Mouse (Mus musculus): ENCODE results near the gene Fam53a.

Gene Fam53a

GRCm38 (mm10) chr5:33632526-33632925 lies 3.1 kb upstream of the Fam53a start:
- peak; percentile 55 for DNase-seq (ENCODE audit: low read depth, low spot score)

DNA sequence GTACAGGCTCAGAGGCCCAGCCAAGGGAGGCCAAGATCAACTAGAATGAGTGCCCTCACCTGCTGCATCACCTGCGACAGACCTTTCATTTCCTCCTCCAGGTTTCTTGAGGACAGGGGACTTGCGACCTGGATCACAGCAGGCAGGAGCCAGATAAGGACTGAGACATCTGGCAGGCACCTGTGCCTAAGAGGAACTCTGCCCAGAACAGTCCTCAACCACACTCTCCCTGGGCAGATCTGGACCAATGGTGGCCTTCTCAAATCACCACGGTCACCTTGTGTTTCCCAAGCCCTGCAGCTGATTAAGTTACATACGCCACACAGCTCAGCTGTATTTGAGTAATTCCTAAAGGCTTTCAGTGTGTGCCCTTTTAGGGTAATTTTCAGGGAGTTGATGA lies 1.2 kb upstream of the Fam53a start:
- DNase-seq (ENCODE audit: low read depth, low spot score) = no peak

- peak; percentile 48 for DNase-seq (ENCODE audit: low read depth, low spot score)
These were observed 626 bp upstream of the Fam53a start for GRCm38 (mm10) chr5:33630061-33630460.

- DNase-seq (ENCODE audit: low read depth, low spot score) = peak; percentile 49
These were observed 575 bp downstream of the Fam53a start for GRCm38 (mm10) chr5:33628820-33629300.

DNA sequence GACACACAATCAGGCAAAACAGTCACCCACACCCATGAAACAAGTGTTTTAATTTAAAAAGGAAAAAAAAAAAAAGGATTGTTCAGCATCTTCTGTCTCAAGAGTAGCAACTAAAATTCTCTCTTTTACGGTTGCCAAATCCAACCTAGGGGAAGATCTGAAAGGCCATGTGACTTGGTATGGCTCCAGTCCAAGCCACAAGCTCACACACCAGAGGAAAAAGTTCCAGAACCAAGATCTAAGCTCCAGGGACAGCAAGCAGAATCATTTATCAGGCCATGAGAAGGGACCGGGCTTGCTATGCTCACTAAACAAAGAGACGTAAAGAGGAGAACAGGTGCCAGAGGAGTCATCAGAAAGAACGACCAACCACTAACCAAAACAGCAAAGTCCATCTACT lies 1.5 kb downstream of the Fam53a start:
- peak; percentile 33 for DNase-seq (ENCODE audit: low read depth, low spot score)

- no peak for DNase-seq (ENCODE audit: low read depth, low spot score)
These were observed 5.7 kb downstream of the Fam53a start for GRCm38 (mm10) chr5:33623766-33624165.

GRCm38 (mm10) chr5:33622671-33623070 lies 6.8 kb downstream of the Fam53a start:
- peak; percentile 13 for DNase-seq (ENCODE audit: low read depth, low spot score)

DNA sequence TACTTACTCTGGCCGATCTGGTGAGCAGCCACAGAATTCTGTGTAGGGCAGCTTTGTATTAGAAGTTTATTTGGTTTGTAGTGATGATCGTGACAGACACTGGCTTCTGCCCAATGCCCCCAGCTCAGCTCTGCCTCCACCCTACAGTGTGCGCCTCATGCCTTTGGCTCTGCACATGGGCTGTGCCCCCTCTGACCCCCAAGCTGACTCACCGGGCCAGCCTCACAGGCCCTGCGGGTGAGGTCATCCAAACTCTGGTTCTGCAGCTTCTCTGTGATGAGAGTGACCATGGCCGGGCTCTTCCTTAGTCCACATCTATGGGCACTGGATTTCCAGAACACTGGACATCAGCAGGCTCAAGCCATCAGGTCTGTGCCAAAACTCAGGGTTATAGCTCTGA lies 15.0 kb downstream of the Fam53a start:
- no peak for DNase-seq (ENCODE audit: low read depth, low spot score)

- DNase-seq (ENCODE audit: low read depth, low spot score) = peak; percentile 26
These were observed 17.6 kb downstream of the Fam53a start for GRCm38 (mm10) chr5:33611795-33612194.

DNA sequence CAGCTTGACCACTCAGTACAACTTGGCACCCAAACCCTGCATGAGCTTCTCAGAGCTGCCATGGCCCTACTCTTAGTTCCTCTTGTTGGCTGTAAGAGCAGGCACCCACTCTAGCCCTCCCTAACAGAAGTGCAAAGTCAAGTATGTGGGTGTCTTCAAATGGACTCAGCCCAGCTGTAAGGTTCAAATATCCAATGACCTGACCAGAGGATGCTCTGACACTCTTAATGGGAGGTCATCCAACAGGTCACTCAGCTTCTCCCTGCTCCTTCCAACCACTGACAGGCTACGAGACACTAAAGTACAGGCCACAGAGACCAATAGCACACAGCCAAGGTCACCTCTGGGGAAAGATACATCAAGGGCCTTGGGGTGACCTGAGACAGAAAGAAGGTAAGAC lies 20.2 kb downstream of the Fam53a start:
- no peak for DNase-seq (ENCODE audit: low read depth, low spot score)

DNA sequence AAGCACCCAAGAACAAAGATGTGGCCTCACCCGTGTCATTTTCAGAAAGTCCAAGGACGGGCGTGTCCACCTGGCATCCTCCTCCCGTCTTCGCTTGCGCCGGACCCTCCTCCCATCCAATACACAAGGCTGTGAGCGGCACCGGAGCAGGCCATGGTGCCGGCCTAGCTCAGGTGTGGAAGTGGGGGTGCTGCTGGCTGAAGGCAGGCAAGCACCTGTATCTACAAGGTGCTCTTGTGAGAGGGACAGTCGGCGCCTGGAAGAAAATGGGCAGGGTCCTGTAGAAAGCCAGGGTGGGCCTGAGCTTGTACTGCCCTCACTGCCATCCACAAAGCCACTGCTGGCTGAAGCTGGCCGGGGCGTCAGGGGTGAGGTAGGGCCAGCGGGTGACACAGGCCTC lies 22.0 kb downstream of the Fam53a start:
- no peak for DNase-seq (ENCODE audit: low read depth, low spot score)

DNA sequence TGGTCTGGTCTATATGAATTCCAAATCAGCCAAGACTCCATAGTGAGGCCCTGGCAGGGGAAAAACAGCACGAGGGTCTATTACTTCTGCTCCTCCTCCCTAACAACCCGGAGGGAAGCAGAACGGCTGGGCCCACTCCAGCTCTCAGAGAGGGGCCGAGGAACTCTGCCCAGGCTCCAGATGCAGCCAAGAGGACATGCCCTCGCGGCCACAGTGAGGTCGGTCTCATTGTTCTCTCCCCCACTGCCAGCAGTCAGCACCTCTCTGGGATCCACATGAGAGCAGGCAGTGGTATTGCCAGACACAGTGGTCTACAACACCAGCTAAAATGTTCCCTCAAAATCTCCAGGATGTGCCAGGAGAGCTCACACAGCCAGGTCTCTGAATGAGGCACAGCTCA lies 22.8 kb downstream of the Fam53a start:
- DNase-seq (ENCODE audit: low read depth, low spot score) = no peak

DNA sequence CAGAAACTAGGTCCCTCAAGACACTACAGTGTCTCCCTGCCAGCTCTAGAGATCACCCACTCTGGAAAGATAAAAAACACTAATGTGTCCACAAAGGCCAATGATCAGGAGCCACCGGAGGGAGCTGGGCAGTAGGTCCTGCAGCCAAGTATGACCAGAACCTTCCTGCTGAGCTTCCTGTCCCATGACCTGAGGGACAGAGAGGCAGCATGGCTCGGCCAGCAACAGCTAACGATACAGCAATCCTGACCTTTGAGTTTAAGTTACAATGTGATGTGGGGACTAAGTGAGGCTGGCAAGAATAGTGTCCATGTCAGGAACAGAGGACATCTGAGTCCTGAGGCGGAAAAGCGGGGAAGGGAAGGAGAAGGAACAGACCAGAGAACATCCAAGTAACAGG lies 24.1 kb downstream of the Fam53a start:
- peak; percentile 34 for DNase-seq (ENCODE audit: low read depth, low spot score)

DNA sequence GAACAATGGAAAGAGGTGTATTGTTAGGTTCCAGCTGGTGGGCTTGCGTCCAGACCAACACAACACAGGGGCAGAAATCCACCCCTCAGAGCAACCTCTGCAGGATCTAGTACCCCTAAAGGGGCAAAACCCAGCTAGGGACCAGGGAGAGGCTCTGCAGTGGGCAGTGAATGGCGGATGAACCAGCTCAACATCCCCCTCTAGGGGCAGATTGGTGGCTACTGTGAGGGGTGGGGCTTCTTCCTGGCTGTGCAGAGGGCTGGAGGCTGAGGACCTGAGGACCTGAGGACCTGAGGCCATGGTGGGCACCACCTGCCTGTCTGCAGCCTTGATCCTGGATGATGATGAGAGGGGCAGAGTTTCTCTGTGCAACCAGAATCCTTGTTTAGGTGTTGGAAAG lies 35.8 kb downstream of the Fam53a start:
- no peak for DNase-seq (ENCODE audit: low read depth, low spot score)

GRCm38 (mm10) chr5:33589221-33589888 lies 40.1 kb downstream of the Fam53a start:
- DNase-seq (ENCODE audit: low read depth, low spot score) = peak; percentile 89

- no peak for DNase-seq (ENCODE audit: low read depth, low spot score)
These were observed 41.4 kb downstream of the Fam53a start for GRCm38 (mm10) chr5:33588066-33588465.

- no peak for DNase-seq (ENCODE audit: low read depth, low spot score)
These were observed 41.9 kb downstream of the Fam53a start for GRCm38 (mm10) chr5:33587498-33588058.

DNA sequence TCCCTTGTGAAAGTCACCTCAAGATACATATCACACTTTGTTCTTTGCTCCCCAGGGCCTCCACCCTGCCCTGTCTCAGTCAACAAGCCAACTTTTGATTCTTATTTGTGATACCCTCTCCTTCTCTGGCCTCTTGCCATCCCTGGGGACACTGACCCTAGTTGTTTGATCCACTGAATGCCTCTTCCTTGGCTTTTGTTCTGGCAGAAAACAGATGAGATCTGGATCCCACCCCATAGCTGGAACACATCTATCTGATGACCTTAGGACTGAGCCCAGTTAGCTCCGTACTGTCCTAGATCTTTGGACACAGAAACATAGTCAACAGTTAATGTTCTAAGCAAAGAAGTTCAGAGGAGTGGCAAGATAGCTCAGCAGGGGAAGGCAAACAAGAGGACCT lies 49.1 kb downstream of the Fam53a start:
- no peak for DNase-seq (ENCODE audit: low read depth, low spot score)

- no peak for DNase-seq (ENCODE audit: low read depth, low spot score)
These were observed 55.2 kb downstream of the Fam53a start for GRCm38 (mm10) chr5:33574207-33574606.

DNA sequence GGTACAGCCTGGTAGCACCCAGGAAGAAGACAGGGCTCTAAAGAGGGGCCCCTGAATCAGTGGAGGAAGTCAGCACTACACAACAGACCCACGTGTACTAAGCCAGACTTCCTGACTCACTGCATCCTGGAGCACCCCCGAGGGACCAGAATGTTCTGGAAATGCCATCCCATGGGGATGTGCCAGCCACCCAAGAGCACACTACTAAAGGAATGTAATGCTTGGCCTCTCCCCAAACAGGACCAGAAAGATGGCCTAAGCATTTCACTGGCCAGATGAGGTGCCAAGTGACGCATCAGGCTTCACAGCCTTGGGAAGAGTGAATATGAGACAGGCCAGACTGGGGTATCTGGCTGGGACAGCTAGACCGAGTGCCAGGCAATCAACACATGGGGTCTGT lies 63.5 kb downstream of the Fam53a start:
- DNase-seq (ENCODE audit: low read depth, low spot score) = no peak

DNA sequence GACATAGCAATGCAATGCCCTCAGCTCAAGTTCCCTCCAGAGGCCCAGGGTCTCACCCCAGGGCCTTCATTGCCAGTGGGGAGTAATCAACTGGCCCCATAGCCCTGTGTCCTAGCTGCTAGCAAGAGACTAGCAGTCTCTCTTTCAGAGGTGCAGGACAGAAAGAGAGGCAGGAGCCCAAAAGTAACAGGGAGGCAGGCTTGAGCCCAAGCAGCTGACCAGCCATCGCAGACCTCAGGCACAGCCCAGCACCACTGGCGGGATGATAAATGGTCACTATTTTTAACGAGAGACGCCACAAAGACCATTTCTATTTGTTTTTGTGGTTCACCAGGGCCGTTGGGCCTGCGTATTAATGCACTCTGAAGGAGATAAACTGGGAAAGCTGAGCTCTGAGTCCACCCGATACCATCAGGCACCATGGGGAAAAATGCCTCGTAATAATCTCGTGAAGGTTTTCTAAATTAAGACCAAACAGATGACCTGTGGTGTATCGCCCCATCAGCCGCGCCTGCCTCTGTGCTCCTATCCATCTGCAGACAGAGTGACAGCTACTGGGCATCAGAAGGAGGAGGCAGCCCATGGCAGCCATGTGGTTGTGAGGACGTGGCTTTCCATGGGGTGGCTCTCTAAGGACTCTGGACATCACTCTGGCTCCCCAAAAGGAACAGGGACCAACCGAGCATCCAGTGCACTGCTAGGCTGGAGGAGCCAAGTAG lies 73.0 kb downstream of the Fam53a start:
- no peak for DNase-seq (ENCODE audit: low read depth, low spot score)

Measured in brain, adult 2 months (tissue).